Mouse (Mus musculus) liver, embryonic 14.5 days (tissue): ENCODE results near the gene Chrm4. TPM values are rescaled to one million over a fixed set of nuclear protein-coding genes. Genes with fewer than 3 reads are reported as not detected.

Experiments used
- ATAC-seq: fragments of 200-750 bp; cut with Nextera tagmentation; 2 replicates; pipeline ENCODE4 v1.8.0; 2017; ENCODE audit warnings: moderate number of reproducible peaks, mild to moderate bottlenecking, moderate library complexity; ENCODE audit not compliant: insufficient read depth
- DNase-seq, 3 experiments: peaks; one replicate each; pipeline ENCODE4 v3.0.0-alpha.2; 2012 to 2013; ENCODE audit warnings: low read depth in 3 of 3, low spot score in 3 of 3
- H3K27ac ChIP-seq: fragments of 300-500 bp; sonication (generic); 2 replicates; pipeline ENCODE4 v1.5.1; 2014; ENCODE audit warnings: moderate library complexity, mild to moderate bottlenecking, control low read depth, inconsistent platforms
- H3K27me3 ChIP-seq: fragments of 300-500 bp; sonication (generic); 2 replicates; pipeline ENCODE4 v1.6.1; 2014; ENCODE audit warnings: mild to moderate bottlenecking, low read length, moderate library complexity; ENCODE audit not compliant: control insufficient read depth, insufficient read depth
- H3K36me3 ChIP-seq: fragments of 300-500 bp; sonication (generic); replicated peaks from 2 replicates; pipeline ENCODE4 v1.6.1; 2014; ENCODE audit warnings: low read depth; ENCODE audit not compliant: control insufficient read depth, insufficient read depth
- H3K4me1 ChIP-seq, 2 experiments: fragments of 200-500 bp in 1 of 2; fragments of 300-500 bp in 1 of 2; sonication (generic) in 1 of 2; replicated peaks; 2 replicates each; pipeline ENCODE4 v1.6.1; 2012 to 2014; ENCODE audit warnings: antibody characterized with exemption in 1 of 2, inconsistent platforms in 1 of 2, low read length in 1 of 2; ENCODE audit not compliant: control insufficient read depth in 2 of 2, insufficient read depth in 2 of 2
- H3K4me2 ChIP-seq: fragments of 300-500 bp; sonication (generic); 2 replicates; pipeline ENCODE4 v1.6.1; 2014; ENCODE audit warnings: low read depth, mild to moderate bottlenecking, control low read depth, moderate library complexity
- H3K4me3 ChIP-seq, 2 experiments: fragments of 200-500 bp in 1 of 2; fragments of 300-500 bp in 1 of 2; sonication (generic) in 1 of 2; 2 replicates each; pipeline ENCODE4 v1.5.1; 2012 to 2014; ENCODE audit warnings: low read depth in 2 of 2, low read length in 2 of 2, mild to moderate bottlenecking in 2 of 2, control low read depth in 1 of 2, inconsistent platforms in 1 of 2, moderate library complexity in 1 of 2; ENCODE audit not compliant: insufficient read depth in 1 of 2
- H3K9ac ChIP-seq: fragments of 300-500 bp; sonication (generic); replicated peaks from 2 replicates; pipeline ENCODE4 v1.6.1; 2014; ENCODE audit warnings: mild to moderate bottlenecking, control low read depth, moderate library complexity
- H3K9me3 ChIP-seq: fragments of 300-500 bp; sonication (generic); 2 replicates; pipeline ENCODE4 v1.6.1; 2016; ENCODE audit warnings: low read length, mixed read lengths; ENCODE audit not compliant: control insufficient read depth
- CTCF ChIP-seq: IDR thresholded peaks from 2 replicates; pipeline ENCODE4 v1.5.1; 2016; ENCODE audit warnings: antibody characterized with exemption, low read depth, control low read depth
- EP300 ChIP-seq: IDR thresholded peaks from 2 replicates; pipeline ENCODE4 v1.6.1; 2016; ENCODE audit warnings: antibody characterized with exemption, low read depth
- WGBS: fragments of 180-500 bp; shearing (Covaris S2); extraction: QIAGEN DNeasy Blood & Tissue Kit; methylation state at CpG from one replicate; pipeline ENCODE4 v1.1.7; 2014; ENCODE audit not compliant: insufficient replicate concordance; 5-methylcytosine and 5-hydroxymethylcytosine counted together
- microRNA-seq: library from miRNA; unstranded; fragments of <30 nt; microRNA quantifications from one replicate; pipeline ENCODE4, GENCODE M21; 2016
- polyA plus RNA-seq, 2 experiments: library from polyadenylated mRNA; depleted of rRNA in 1 of 2; stranded (reverse) in 1 of 2; unstranded in 1 of 2; fragments of >200 nt; fragmentation: Nextera tagmentation in 1 of 2; extraction: Ambion mirVana in 1 of 2; gene quantifications; 2 replicates each; pipeline versions ENCODE4 v1.2.1 to v1.2.3; 2012 to 2014

Gene Chrm4
- polyA plus RNA-seq, 2 experiments = 0.06 TPM; not detected in 1

DNA sequence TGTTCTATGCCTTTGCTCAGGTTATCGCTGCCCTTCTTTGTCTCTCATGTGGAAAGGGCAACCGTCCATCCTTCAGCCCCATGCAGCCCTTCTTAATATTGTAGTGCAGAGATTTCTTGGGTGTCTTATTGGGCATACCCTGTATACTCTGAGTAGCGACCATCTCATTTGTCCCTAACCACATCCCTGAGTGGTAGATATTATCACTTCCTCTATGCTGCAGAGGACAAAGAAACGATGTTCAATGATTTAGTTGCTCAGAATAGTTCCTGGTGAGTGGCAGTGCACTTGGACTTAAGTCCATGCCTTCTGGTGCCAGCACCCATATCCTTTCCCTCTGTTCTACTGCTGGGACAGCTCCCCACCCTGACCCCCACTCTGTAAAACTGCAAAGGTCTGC lies 50.9 kb downstream of the Chrm4 start:
- TF ChIP-seq CTCF = no peak
- TF ChIP-seq EP300 = no peak
- Histone ChIP-seq H3K4me2 (no peak overlapping the region), H3K4me1 (peaks cover 0 to 3% of the 10 kb centered on the region in 2 experiments; a peak in 1 of 4 replicates), H3K9me3 (no peaks in the 10 kb centered on the region), H3K4me3 (no peak overlapping the region), H3K36me3 (no peaks in the 10 kb centered on the region), H3K27me3 (peaks cover 52% of the 10 kb centered on the region), H3K9ac (no peak overlapping the region), H3K27ac (no peak overlapping the region)
- no peak for DNase-seq
- no peak for ATAC-seq
- 29% methylated on average over 4 of the region's 4 CpGs for WGBS

Small RNAs within 50 kb of the gene (microRNA-seq; reads per million reads assigned to microRNA genes)
- not detected for gene Mir6999

Other genes starting within 250 kb of the Chrm4 start
- gene Atg13, start 216.7 kb upstream of the Chrm4 start, polyA plus RNA-seq (2012; rRNA removed) = 7.4 and 7.5 TPM in 2 replicates
- gene Atg13, start 216.7 kb upstream of the Chrm4 start, polyA plus RNA-seq (2014; fragmentation: Nextera tagmentation; extraction: Ambion mirVana) = 11.3 and 12.9 TPM in 2 replicates
- gene Harbi1, start 216.4 kb upstream of the Chrm4 start, polyA plus RNA-seq (2012; rRNA removed) = 2.2 and 2.3 TPM in 2 replicates
- 3.4 and 4.8 TPM in 2 replicates for gene Harbi1, start 216.4 kb upstream of the Chrm4 start, polyA plus RNA-seq (2014; fragmentation: Nextera tagmentation; extraction: Ambion mirVana)
- 3.7 and 3.9 TPM in 2 replicates for gene Ambra1, start 197.1 kb upstream of the Chrm4 start, polyA plus RNA-seq (2012; rRNA removed)
- gene Ambra1, start 197.1 kb upstream of the Chrm4 start, polyA plus RNA-seq (2014; fragmentation: Nextera tagmentation; extraction: Ambion mirVana) = 3.9 and 4.2 TPM in 2 replicates
- gene Mdk, start 5.0 kb downstream of the Chrm4 start, polyA plus RNA-seq (2012; rRNA removed) = 13.2 and 19.3 TPM in 2 replicates
- gene Mdk, start 5.0 kb downstream of the Chrm4 start, polyA plus RNA-seq (2014; fragmentation: Nextera tagmentation; extraction: Ambion mirVana) = 12.7 and 13.7 TPM in 2 replicates
- 0.01 and 0.02 TPM in 2 replicates for gene Gm9821, start 18.5 kb downstream of the Chrm4 start, polyA plus RNA-seq (2012; rRNA removed)
- gene Gm9821, start 18.5 kb downstream of the Chrm4 start, polyA plus RNA-seq (2014; fragmentation: Nextera tagmentation; extraction: Ambion mirVana) = 0.63 and 0.96 TPM in 2 replicates
- 55.9 and 60.7 TPM in 2 replicates for gene Dgkz, start 48.6 kb downstream of the Chrm4 start, polyA plus RNA-seq (2012; rRNA removed)
- gene Dgkz, start 48.6 kb downstream of the Chrm4 start, polyA plus RNA-seq (2014; fragmentation: Nextera tagmentation; extraction: Ambion mirVana) = 19.6 and 26.7 TPM in 2 replicates
- 0.61 and 0.66 TPM in 2 replicates for gene Creb3l1, start 97.3 kb downstream of the Chrm4 start, polyA plus RNA-seq (2012; rRNA removed)
- 0.84 and 1.3 TPM in 2 replicates for gene Creb3l1, start 97.3 kb downstream of the Chrm4 start, polyA plus RNA-seq (2014; fragmentation: Nextera tagmentation; extraction: Ambion mirVana)
- 3.0 and 4.7 TPM in 2 replicates for gene Phf21a, start 165.9 kb downstream of the Chrm4 start, polyA plus RNA-seq (2012; rRNA removed)
- 1.6 and 1.8 TPM in 2 replicates for gene Phf21a, start 165.9 kb downstream of the Chrm4 start, polyA plus RNA-seq (2014; fragmentation: Nextera tagmentation; extraction: Ambion mirVana)